Mouse (Mus musculus): ENCODE results near the gene Alpi.

The Alpi gene

DNA sequence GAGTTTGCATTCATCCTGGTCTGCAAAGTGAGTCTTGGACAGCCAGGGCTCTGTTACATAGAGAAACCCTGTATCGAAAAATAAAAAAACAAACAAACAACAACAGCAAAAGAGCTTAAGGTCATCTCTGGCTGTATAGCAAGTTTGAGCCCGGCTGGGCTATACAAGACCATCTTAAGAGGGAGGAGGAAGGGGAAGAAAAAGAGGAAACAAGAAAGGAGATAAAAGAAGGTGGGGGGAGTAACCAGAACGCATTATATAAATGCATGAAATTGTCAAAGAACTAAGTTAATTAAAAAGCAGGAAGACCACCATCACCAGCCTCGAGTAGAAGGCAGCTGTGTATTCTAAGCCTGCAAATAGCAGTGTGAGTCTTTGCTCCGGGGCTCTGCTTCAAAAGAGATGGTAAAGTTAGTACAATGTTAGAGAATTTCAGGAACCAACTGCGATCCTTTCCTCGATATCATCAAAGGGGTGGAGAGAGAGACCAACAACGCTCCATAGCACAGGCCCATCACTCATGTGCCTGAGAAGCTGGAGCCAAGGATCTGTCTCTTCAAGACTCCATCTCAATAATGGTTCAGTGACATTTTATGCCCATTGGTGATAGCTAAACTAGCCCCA, 42.3 kb downstream of the Alpi start:
- no peak for DNase-seq (ENCODE audit: low spot score in 2 of 2)

DNA sequence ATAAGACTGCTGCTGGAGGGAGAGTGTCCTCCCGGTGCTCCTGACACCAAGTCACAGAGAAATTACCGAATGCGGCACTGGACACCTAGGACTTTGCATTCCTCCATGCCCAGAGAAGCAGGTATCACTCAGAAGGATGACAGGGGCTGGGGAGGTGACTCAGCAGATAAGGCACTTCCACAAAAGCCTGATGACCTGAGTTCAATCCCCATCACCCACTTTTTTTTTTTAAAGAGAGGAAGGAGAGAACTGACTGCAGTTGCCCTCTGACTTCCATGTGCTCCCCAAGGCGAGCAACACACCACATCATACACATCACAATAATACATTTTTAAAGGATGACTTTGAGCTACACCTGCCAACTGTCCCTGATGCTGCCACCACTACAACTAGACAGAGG, 44.3 kb downstream of the Alpi start:
- DNase-seq (ENCODE audit: low spot score in 2 of 2), result no peak

DNA sequence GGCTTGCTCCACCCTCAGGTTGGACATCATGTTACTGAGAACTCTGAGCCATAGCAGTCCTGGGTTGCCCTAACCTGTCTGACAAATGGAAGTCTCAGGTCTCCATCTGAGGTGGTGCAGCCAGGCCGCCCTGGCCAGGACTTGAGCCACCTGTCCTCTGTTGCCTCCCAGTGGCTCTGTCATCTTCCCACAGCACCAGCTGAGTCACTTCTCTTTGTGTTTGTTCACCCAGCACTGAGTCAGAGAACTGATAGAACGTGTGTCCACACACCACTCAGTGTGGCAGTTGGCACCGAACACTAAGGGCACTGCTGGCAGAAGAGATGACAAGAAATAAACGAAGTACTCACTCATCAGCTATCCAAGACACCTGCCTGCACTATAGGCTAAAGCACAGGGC, 50.0 kb downstream of the Alpi start:
- no peak for DNase-seq (ENCODE audit: low spot score in 2 of 2)

DNA sequence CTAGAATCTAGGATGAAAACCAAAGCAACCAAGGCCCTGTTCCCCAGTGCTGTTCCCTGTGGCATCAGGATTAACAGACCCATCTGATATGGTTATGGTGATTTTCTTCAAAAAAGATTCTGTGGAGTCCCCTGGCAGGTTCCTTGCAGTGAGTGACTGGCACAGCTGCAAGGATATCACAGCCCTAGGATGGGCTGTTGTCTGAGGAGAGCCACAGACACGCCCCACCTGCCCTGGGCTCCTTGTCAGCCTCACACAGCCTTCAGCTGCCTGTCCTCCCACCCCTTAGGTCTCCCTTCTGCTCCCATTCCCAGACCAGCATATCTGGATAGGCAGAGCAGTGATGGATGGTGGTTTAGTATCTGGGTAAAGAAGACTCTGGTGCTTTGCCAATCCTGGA, 50.7 kb downstream of the Alpi start:
- DNase-seq (ENCODE audit: low spot score in 2 of 2), result no peak

DNA sequence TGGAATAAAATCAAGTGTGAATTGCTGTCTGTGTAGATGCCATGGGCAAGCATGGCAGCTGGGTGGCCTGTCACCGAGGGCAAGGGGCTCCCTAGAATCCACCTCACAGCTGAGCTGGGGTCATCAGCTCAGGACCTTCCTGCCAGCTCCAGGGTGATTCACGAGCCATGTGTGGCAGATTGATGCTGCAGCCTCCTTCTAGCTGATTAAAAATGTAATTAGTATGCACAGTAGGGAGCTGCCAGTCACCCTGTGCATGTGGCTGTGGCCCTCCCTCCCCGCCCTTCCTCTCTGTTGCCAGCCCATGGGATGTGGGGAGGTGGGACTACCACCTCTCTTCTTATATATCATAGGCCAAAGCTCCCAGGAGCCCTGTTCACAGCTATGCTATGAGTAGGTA, 51.3 kb downstream of the Alpi start:
- DNase-seq (ENCODE audit: low spot score in 2 of 2), result no peak

All from natural killer cell, adult 2 months (primary cell).